Mouse (Mus musculus): ENCODE measurements around the gene Stbd1. TPM values are rescaled to one million over a fixed set of nuclear protein-coding genes. Genes with fewer than 3 reads are reported as not detected.

Stbd1 gene
- total and polyA plus RNA-seq, 3 experiments: 1.5 to 2.9 TPM; not detected in 1

- Histone ChIP-seq H3K9me3 (replicated peaks; ENCODE audit: insufficient read depth, low read length) (no peaks in the 10 kb centered on the region), H3K27ac (ENCODE audit: control insufficient read depth, low read depth, low read length) (no peak overlapping the region), H3K4me1 (ENCODE audit: control insufficient read depth in 1 of 2, insufficient read depth in 2 of 2, low read length in 2 of 2) (no peaks in the 10 kb centered on the region), H3K36me3 (ENCODE audit: control insufficient read depth in 1 of 2, insufficient read depth in 2 of 2, low read length in 2 of 2) (no peaks in the 10 kb centered on the region), H3K79me2 (ENCODE audit: control insufficient read depth, insufficient read depth, low read length, poor library complexity) (no peaks in the 10 kb centered on the region), H3K27me3 (ENCODE audit: control insufficient read depth in 1 of 2, insufficient read depth in 2 of 2, low read length in 2 of 2) (peaks cover 0 to 1% of the 10 kb centered on the region in 2 experiments; a peak in 2 of 4 replicates), H3K4me3 (ENCODE audit: control insufficient read depth in 1 of 2, insufficient read depth in 1 of 2, low read depth in 2 of 2, low read length in 2 of 2) (no peak overlapping the region), H3K9ac (ENCODE audit: control insufficient read depth, low read depth, low read length, poor library complexity, severe bottlenecking) (no peak overlapping the region)
- no peak for DNase-seq (ENCODE audit: low read depth, low spot score)
- TF ChIP-seq CHD2 (IDR thresholded peaks at IDR 0.05; ENCODE audit: low read length) (no peak), BHLHE40 (IDR thresholded peaks at IDR 0.05; ENCODE audit: borderline replicate concordance, low read depth, low read length) (no peak), MEF2A (IDR thresholded peaks at IDR 0.05; ENCODE audit: extremely low read depth, insufficient replicate concordance, low read depth, low read length, poor library complexity, severe bottlenecking) (no peak), CHD1 (IDR thresholded peaks at IDR 0.05; ENCODE audit: low read depth, low read length) (no peak), USF2 (IDR thresholded peaks at IDR 0.05; ENCODE audit: borderline replicate concordance in 1 of 2, insufficient read depth in 1 of 2, low read depth in 1 of 2, low read length in 2 of 2) (no peak), JUND (IDR thresholded peaks at IDR 0.05; ENCODE audit: low read depth, low read length) (no peak), MAFK (IDR thresholded peaks at IDR 0.05; ENCODE audit: borderline replicate concordance, low read depth, low read length) (no peak)
Measured at GRCm38 (mm10) chr5:92554443-92554842, 48.4 kb upstream of the Stbd1 start.

- H3K36me3 ChIP-seq (ENCODE audit: control insufficient read depth in 1 of 2, insufficient read depth in 2 of 2, low read length in 2 of 2): no peaks in the 10 kb centered on the region
- no peak within 1 kb of the TSS for H3K9ac ChIP-seq (ENCODE audit: control insufficient read depth, low read depth, low read length, poor library complexity, severe bottlenecking)
- TF ChIP-seq NELFE (IDR thresholded peaks at IDR 0.05; ENCODE audit: low read depth, low read length): no peak
- no peak for TF ChIP-seq BHLHE40 (IDR thresholded peaks at IDR 0.05; ENCODE audit: borderline replicate concordance, low read depth, low read length)
- no peak for TF ChIP-seq HCFC1 (IDR thresholded peaks at IDR 0.05; ENCODE audit: low read depth, low read length)
- no peak for TF ChIP-seq POLR2AphosphoS2 (IDR thresholded peaks at IDR 0.05; ENCODE audit: low read length)
- no peak for TF ChIP-seq NRF1 (IDR thresholded peaks at IDR 0.05; ENCODE audit: insufficient read depth, low read depth, low read length, poor library complexity, severe bottlenecking)
- TF ChIP-seq SIN3A (IDR thresholded peaks at IDR 0.05; ENCODE audit: low read length): no peak
- no peak for TF ChIP-seq TCF12 (IDR thresholded peaks at IDR 0.05; ENCODE audit: low read depth, low read length)
- TF ChIP-seq POLR2AphosphoS5 (IDR thresholded peaks at IDR 0.05; ENCODE audit: borderline replicate concordance, low read depth, low read length): no peak
- TF ChIP-seq RAD21 (IDR thresholded peaks at IDR 0.05; ENCODE audit: low read depth, low read length): no peak
- H3K4me3 ChIP-seq (ENCODE audit: control insufficient read depth in 1 of 2, insufficient read depth in 1 of 2, low read depth in 2 of 2, low read length in 2 of 2): no peak within 1 kb of the TSS
- no peaks in the 10 kb centered on the region for H3K9me3 ChIP-seq (replicated peaks; ENCODE audit: insufficient read depth, low read length)
- no peak for DNase-seq (ENCODE audit: low read depth, low spot score)
- H3K27ac ChIP-seq (ENCODE audit: control insufficient read depth, low read depth, low read length): no peak within 1 kb of the TSS
- H3K79me2 ChIP-seq (ENCODE audit: control insufficient read depth, insufficient read depth, low read length, poor library complexity): no peaks in the 10 kb centered on the region
- H3K4me1 ChIP-seq (ENCODE audit: control insufficient read depth in 1 of 2, insufficient read depth in 2 of 2, low read length in 2 of 2): no peaks in the 10 kb centered on the region
- H3K27me3 ChIP-seq (ENCODE audit: control insufficient read depth in 1 of 2, insufficient read depth in 2 of 2, low read length in 2 of 2): peaks cover 0 to 1% of the 10 kb centered on the region in 2 experiments; a peak in 2 of 4 replicates
Measured at GRCm38 (mm10) chr5:92554891-92555511, 47.8 kb upstream of the Stbd1 start, which contains the start of gene Fam47e. Fam47e (plus strand) TSS chr5:92555069.

Measured in MEL (cell line).